Mouse (Mus musculus) lung, postnatal 0 days (tissue): ENCODE measurements at regions not wholly inside any gene's neighbourhood (a gene's known extent, or its start where the extent isn't known, plus 50 kb on each side); places are given as distances from the start of the nearest gene placed in this dataset.

Source experiments
- ATAC-seq: fragments of 200-750 bp; cut with Nextera tagmentation; 2 replicates; pipeline ENCODE4 v1.8.0; 2017; ENCODE audit warnings: moderate library complexity
- DNase-seq: peaks from one replicate; pipeline ENCODE4 v3.0.0-alpha.2; 2016; ENCODE audit warnings: low spot score
- H3K27ac ChIP-seq: fragments of 300-500 bp; sonication (generic); 2 replicates; pipeline ENCODE4 v1.5.1; 2014; ENCODE audit warnings: antibody characterized with exemption, mild to moderate bottlenecking, low read length, mixed read lengths
- H3K27me3 ChIP-seq: fragments of 300-500 bp; sonication (generic); replicated peaks from 2 replicates; pipeline ENCODE4 v1.6.1; 2014; ENCODE audit warnings: low read length, mixed read lengths; ENCODE audit not compliant: insufficient read depth
- H3K36me3 ChIP-seq: fragments of 300-500 bp; sonication (generic); 2 replicates; pipeline ENCODE4 v1.6.1; 2014; ENCODE audit warnings: low read length, mixed read lengths; ENCODE audit not compliant: insufficient read depth
- H3K4me1 ChIP-seq: fragments of 300-500 bp; sonication (generic); 2 replicates; pipeline ENCODE4 v1.6.1; 2014; ENCODE audit warnings: antibody characterized with exemption, low read depth, low read length, mixed read lengths; ENCODE audit not compliant: insufficient read depth
- H3K4me2 ChIP-seq: fragments of 300-500 bp; sonication (generic); replicated peaks from 2 replicates; pipeline ENCODE4 v1.6.1; 2014; ENCODE audit warnings: low read depth, mild to moderate bottlenecking, low read length, moderate library complexity, mixed read lengths
- H3K4me3 ChIP-seq: fragments of 300-500 bp; sonication (generic); 2 replicates; pipeline ENCODE4 v1.5.1; 2014; ENCODE audit warnings: low read depth, low read length
- H3K9ac ChIP-seq: fragments of 300-500 bp; sonication (generic); replicated peaks from 2 replicates; pipeline ENCODE4 v1.6.1; 2014; ENCODE audit warnings: low read depth, mild to moderate bottlenecking
- H3K9me3 ChIP-seq: fragments of 300-500 bp; sonication (generic); 2 replicates; pipeline ENCODE4 v1.6.1; 2016; ENCODE audit warnings: low read length, mixed read lengths
- CTCF ChIP-seq: IDR thresholded peaks from 2 replicates; pipeline ENCODE4 v1.5.1; 2016; ENCODE audit warnings: antibody characterized with exemption, mild to moderate bottlenecking
- EP300 ChIP-seq: IDR thresholded peaks from 2 replicates; pipeline ENCODE4 v1.6.1; 2016; ENCODE audit warnings: antibody characterized with exemption, mild to moderate bottlenecking, control low read depth
- WGBS: fragments of 180-500 bp; shearing (Covaris S2); extraction: QIAGEN DNeasy Blood & Tissue Kit; methylation state at CpG from one replicate; pipeline ENCODE4 v1.1.7; 2014; 5-methylcytosine and 5-hydroxymethylcytosine counted together

DNA sequence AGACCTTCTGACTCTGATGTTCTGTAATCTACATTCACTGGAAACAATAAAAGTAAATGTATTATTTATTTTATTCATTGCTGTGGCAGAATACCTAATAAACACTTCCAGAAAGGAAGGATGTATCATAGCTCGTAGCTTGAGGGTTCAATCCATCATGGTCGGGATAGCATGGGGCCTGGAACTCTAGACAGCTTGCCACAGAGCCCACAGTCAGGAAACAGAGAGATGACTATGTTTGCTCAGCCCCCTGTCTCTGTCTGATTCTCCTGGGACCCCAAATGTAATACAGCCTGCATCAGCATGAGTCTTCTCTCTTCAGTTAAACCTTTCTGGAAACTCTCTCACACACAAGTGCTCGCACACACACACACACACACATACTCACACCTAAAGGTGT is 188.1 kb downstream of the Pfkfb3 start:
- Histone ChIP-seq H3K9ac (no peak overlapping the region), H3K36me3 (no peaks in the 10 kb centered on the region), H3K4me3 (no peak overlapping the region), H3K9me3 (no peaks in the 10 kb centered on the region), H3K27ac (no peak overlapping the region), H3K27me3 (no peaks in the 10 kb centered on the region), H3K4me1 (no peaks in the 10 kb centered on the region), H3K4me2 (no peak overlapping the region)
- no peak for DNase-seq
- TF ChIP-seq EP300 (no peak), CTCF (no peak)
- WGBS: 65% methylated on average over 3 of the region's 3 CpGs
- ATAC-seq: no peak; the same call in 1 of the 2 replicates

DNA sequence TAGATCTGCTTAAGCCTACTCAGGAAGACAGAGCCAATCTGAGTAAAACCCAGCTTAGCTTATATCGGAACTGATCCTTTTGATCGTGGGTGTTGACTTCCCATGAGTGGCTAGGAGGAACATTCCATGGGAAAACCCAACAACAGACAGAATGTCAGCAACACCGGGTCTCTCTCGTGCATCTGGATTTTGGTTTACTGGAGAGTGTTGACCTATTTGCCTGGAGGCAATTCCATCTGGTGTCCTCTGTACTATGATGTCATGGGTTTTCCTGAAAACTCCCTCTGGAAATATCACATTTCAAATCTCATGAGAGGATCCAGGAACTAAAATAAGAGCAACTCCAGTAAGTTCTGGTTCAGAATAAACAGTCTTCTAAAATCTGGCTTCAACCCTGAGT is 188.5 kb downstream of the Pfkfb3 start:
- 67% methylated on average over 4 of the region's 4 CpGs for WGBS
- no peak overlapping the region for H3K27ac ChIP-seq
- no peaks in the 10 kb centered on the region for H3K27me3 ChIP-seq
- TF ChIP-seq EP300 (no peak), CTCF (no peak)
- H3K36me3 ChIP-seq: no peaks in the 10 kb centered on the region
- DNase-seq (peak; percentile 21), ATAC-seq (peak; percentile 47; the same call in 1 of the 2 replicates)
- H3K4me1 ChIP-seq: no peaks in the 10 kb centered on the region
- H3K4me3 ChIP-seq: no peak overlapping the region
- no peak overlapping the region for H3K9ac ChIP-seq
- no peaks in the 10 kb centered on the region for H3K9me3 ChIP-seq
- H3K4me2 ChIP-seq: no peak overlapping the region

GRCm38 (mm10) chr2:11364111-11364510 is 189.8 kb downstream of the Pfkfb3 start:
- no peak for DNase-seq
- Histone ChIP-seq H3K36me3 (no peaks in the 10 kb centered on the region), H3K4me1 (no peaks in the 10 kb centered on the region), H3K4me2 (no peak overlapping the region), H3K27me3 (no peaks in the 10 kb centered on the region), H3K27ac (no peak overlapping the region), H3K9ac (no peak overlapping the region), H3K9me3 (no peaks in the 10 kb centered on the region), H3K4me3 (no peak overlapping the region)
- no peak for ATAC-seq
- 62% methylated on average over 2 of the region's 2 CpGs for WGBS
- no peak for TF ChIP-seq EP300
- TF ChIP-seq CTCF: no peak

GRCm38 (mm10) chr2:11363061-11363464 is 190.8 kb downstream of the Pfkfb3 start:
- Histone ChIP-seq H3K9me3 (no peaks in the 10 kb centered on the region), H3K4me1 (no peaks in the 10 kb centered on the region), H3K9ac (no peak overlapping the region), H3K27me3 (no peaks in the 10 kb centered on the region), H3K36me3 (no peaks in the 10 kb centered on the region), H3K4me2 (no peak overlapping the region), H3K27ac (no peak overlapping the region), H3K4me3 (no peak overlapping the region)
- TF ChIP-seq EP300 (no peak), CTCF (no peak)
- ATAC-seq: no peak
- 78% methylated on average over 5 of the region's 5 CpGs for WGBS
- no peak for DNase-seq

- H3K27me3 ChIP-seq: no peaks in the 10 kb centered on the region
- no peak for TF ChIP-seq CTCF
- TF ChIP-seq EP300: no peak
- H3K9ac ChIP-seq: no peak overlapping the region
- H3K27ac ChIP-seq: no peak overlapping the region
- no peaks in the 10 kb centered on the region for H3K9me3 ChIP-seq
- no peak overlapping the region for H3K4me2 ChIP-seq
- H3K4me1 ChIP-seq: no peaks in the 10 kb centered on the region
- no peak overlapping the region for H3K4me3 ChIP-seq
- 78% methylated on average over 8 of the region's 8 CpGs for WGBS
- DNase-seq: no peak
- no peak for ATAC-seq
- H3K36me3 ChIP-seq: no peaks in the 10 kb centered on the region
These were observed 190.5 kb downstream of the Prkcq start for GRCm38 (mm10) chr2:11362205-11362994.

GRCm38 (mm10) chr2:11359280-11359679 is 187.4 kb downstream of the Prkcq start:
- whole genome bisulfite sequencing: 87% methylated on average over 4 of the region's 4 CpGs

More at GRCm38 (mm10) chr2:11359280-11359679, 187.4 kb downstream of the Prkcq start:
- Histone ChIP-seq H3K4me2 (no peak overlapping the region), H3K4me3 (no peak overlapping the region), H3K27me3 (no peaks in the 10 kb centered on the region), H3K36me3 (no peaks in the 10 kb centered on the region), H3K4me1 (no peaks in the 10 kb centered on the region), H3K9ac (no peak overlapping the region), H3K27ac (no peak overlapping the region), H3K9me3 (no peaks in the 10 kb centered on the region)
- ATAC-seq: no peak
- TF ChIP-seq EP300 (no peak), CTCF (no peak)
- no peak for DNase-seq
